Mouse (Mus musculus): ENCODE data around the gene Ptpn22.

Gene Ptpn22

GRCm38 (mm10) chr3:103859851-103860391, 326 bp downstream of the Ptpn22 start:
- DNase-seq: no peak

GRCm38 (mm10) chr3:103862721-103863220, 3.2 kb downstream of the Ptpn22 start:
- DNase-seq: no peak

GRCm38 (mm10) chr3:103864200-103864599, 4.6 kb downstream of the Ptpn22 start:
- DNase-seq: no peak

GRCm38 (mm10) chr3:103867424-103867971, 7.9 kb downstream of the Ptpn22 start:
- no peak for DNase-seq

GRCm38 (mm10) chr3:103868008-103868407, 8.4 kb downstream of the Ptpn22 start:
- no peak for DNase-seq

GRCm38 (mm10) chr3:103872663-103873098, 13.1 kb downstream of the Ptpn22 start:
- DNase-seq: no peak

GRCm38 (mm10) chr3:103874329-103874728, 14.7 kb downstream of the Ptpn22 start:
- no peak for DNase-seq

- DNase-seq: no peak
Observed at GRCm38 (mm10) chr3:103885946-103886345, 26.4 kb downstream of the Ptpn22 start.

- DNase-seq: no peak
Observed at GRCm38 (mm10) chr3:103887581-103887980, 28.0 kb downstream of the Ptpn22 start.

GRCm38 (mm10) chr3:103893374-103893773, 33.8 kb downstream of the Ptpn22 start:
- no peak for DNase-seq

GRCm38 (mm10) chr3:103904705-103905104, 45.1 kb downstream of the Ptpn22 start:
- no peak for DNase-seq

GRCm38 (mm10) chr3:103907335-103908030, 47.9 kb downstream of the Ptpn22 start:
- DNase-seq: no peak

GRCm38 (mm10) chr3:103908781-103909180, 49.2 kb downstream of the Ptpn22 start:
- no peak for DNase-seq

GRCm38 (mm10) chr3:103913451-103913961, 53.9 kb downstream of the Ptpn22 start:
- no peak for DNase-seq

GRCm38 (mm10) chr3:103914010-103914669, 54.5 kb downstream of the Ptpn22 start, which contains the start of gene Rsbn1:
Gene Rsbn1, plus strand, starts transcription at chr3:103914120.
- DNase-seq: peak; percentile 97

GRCm38 (mm10) chr3:103914732-103915508, 55.3 kb downstream of the Ptpn22 start:
- DNase-seq: no peak

- no peak for DNase-seq
Observed at GRCm38 (mm10) chr3:103915509-103915896, 55.9 kb downstream of the Ptpn22 start.

GRCm38 (mm10) chr3:103916205-103916838, 56.7 kb downstream of the Ptpn22 start:
- DNase-seq: no peak

GRCm38 (mm10) chr3:103916839-103917237, 57.2 kb downstream of the Ptpn22 start:
- no peak for DNase-seq

GRCm38 (mm10) chr3:103920094-103920493, 60.5 kb downstream of the Ptpn22 start:
- no peak for DNase-seq

GRCm38 (mm10) chr3:103925302-103925701, 65.7 kb downstream of the Ptpn22 start:
- DNase-seq: no peak

GRCm38 (mm10) chr3:103927511-103927910, 67.9 kb downstream of the Ptpn22 start:
- DNase-seq: no peak
